Mouse (Mus musculus) erythroblast, embryonic 14.5 days (primary cell): ENCODE results near the gene Slc38a3.

Source experiments
- GATA1 ChIP-seq: IDR thresholded peaks from 2 replicates; pipeline ENCODE4 v1.6.1; 2012; ENCODE audit warnings: low read length, inconsistent platforms, mixed read lengths
- TAL1 ChIP-seq: IDR thresholded peaks from 3 replicates; pipeline ENCODE4 v1.6.1; 2012; ENCODE audit warnings: low read length, inconsistent platforms, mixed read lengths

- TF ChIP-seq TAL1 (no peak), GATA1 (no peak)
Observed at GRCm38 (mm10) chr9:107663525-107663924, 5.8 kb downstream of the Slc38a3 start.
